Mouse (Mus musculus): Measurements from ENCODE around the gene Olfr138.

DNA sequence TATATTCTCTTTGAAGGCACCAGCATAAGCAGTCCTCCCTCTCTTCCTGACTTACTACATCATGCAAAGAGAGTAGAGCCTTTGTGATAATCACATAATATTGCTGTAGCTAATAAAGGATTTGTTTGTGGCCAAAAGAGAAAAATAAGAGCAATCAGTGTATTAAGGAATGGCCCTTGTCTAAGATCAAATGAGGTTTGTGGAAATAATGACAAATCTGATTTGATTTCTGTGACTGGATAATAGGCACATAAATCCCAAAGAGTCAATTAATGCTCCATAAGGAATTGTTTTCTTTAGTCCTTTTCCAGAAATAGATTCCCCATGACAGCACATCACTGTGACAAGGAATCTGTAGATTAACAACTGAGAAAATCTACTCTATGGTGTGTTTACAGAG, 46.6 kb downstream of the Olfr138 start, which contains the start of gene Olfr137:
- TF ChIP-seq CTCF (IDR thresholded peaks at IDR 0.05; ENCODE audit: low read depth) (no peak), EP300 (IDR thresholded peaks at IDR 0.05; ENCODE audit: low read depth) (no peak)
